Mouse (Mus musculus): ENCODE results near the gene Gpr135.
"Not testable (repeated sequence)": the region's sequence is repeated elsewhere in the genome, so short reads cannot be mapped to it uniquely, and the experiment has no call there.

Gene Gpr135

GRCm38 (mm10) chr12:72053303-72053702 lies 17.6 kb downstream of the Gpr135 start:
- no peak for DNase-seq (ENCODE audit: low read depth in 1 of 2, low spot score in 2 of 2)

- no peak for DNase-seq (ENCODE audit: low read depth in 1 of 2, low spot score in 2 of 2)
These were observed 18.4 kb downstream of the Gpr135 start for GRCm38 (mm10) chr12:72052571-72052970.

GRCm38 (mm10) chr12:72050821-72051220 lies 20.1 kb downstream of the Gpr135 start:
- no peak for DNase-seq (ENCODE audit: low read depth in 1 of 2, low spot score in 2 of 2)

GRCm38 (mm10) chr12:72050156-72050555 lies 20.8 kb downstream of the Gpr135 start:
- not testable (repeated sequence) for DNase-seq (ENCODE audit: low read depth in 1 of 2, low spot score in 2 of 2)

GRCm38 (mm10) chr12:72047513-72047912 lies 23.4 kb downstream of the Gpr135 start:
- DNase-seq (ENCODE audit: low read depth in 1 of 2, low spot score in 2 of 2) = no peak

- no peak for DNase-seq (ENCODE audit: low read depth in 1 of 2, low spot score in 2 of 2)
These were observed 29.7 kb downstream of the Gpr135 start for GRCm38 (mm10) chr12:72041238-72041637.

- DNase-seq (ENCODE audit: low read depth in 1 of 2, low spot score in 2 of 2) = no peak
These were observed 31.4 kb downstream of the Gpr135 start for GRCm38 (mm10) chr12:72039501-72039900.

- no peak for DNase-seq (ENCODE audit: low read depth in 1 of 2, low spot score in 2 of 2)
These were observed 32.1 kb downstream of the Gpr135 start for GRCm38 (mm10) chr12:72038866-72039265.

- no peak for DNase-seq (ENCODE audit: low read depth in 1 of 2, low spot score in 2 of 2)
These were observed 33.9 kb downstream of the Gpr135 start for GRCm38 (mm10) chr12:72037049-72037448.

GRCm38 (mm10) chr12:72036097-72036661 lies 34.7 kb downstream of the Gpr135 start:
- no peak for DNase-seq (ENCODE audit: low read depth in 1 of 2, low spot score in 2 of 2)

GRCm38 (mm10) chr12:72031794-72032193 lies 39.1 kb downstream of the Gpr135 start:
- no peak for DNase-seq (ENCODE audit: low read depth in 1 of 2, low spot score in 2 of 2)

- DNase-seq (ENCODE audit: low read depth in 1 of 2, low spot score in 2 of 2) = no peak
These were observed 39.8 kb downstream of the Gpr135 start for GRCm38 (mm10) chr12:72031171-72031570.

GRCm38 (mm10) chr12:72025275-72025795 lies 45.6 kb downstream of the Gpr135 start:
- no peak for DNase-seq (ENCODE audit: low read depth in 1 of 2, low spot score in 2 of 2)

- DNase-seq (ENCODE audit: low read depth in 1 of 2, low spot score in 2 of 2) = no peak
These were observed 47.4 kb downstream of the Gpr135 start for GRCm38 (mm10) chr12:72023572-72023971.

- no peak for DNase-seq (ENCODE audit: low read depth in 1 of 2, low spot score in 2 of 2)
These were observed 48.1 kb downstream of the Gpr135 start for GRCm38 (mm10) chr12:72022790-72023189.

GRCm38 (mm10) chr12:72021543-72021942 lies 49.4 kb downstream of the Gpr135 start:
- no peak for DNase-seq (ENCODE audit: low read depth in 1 of 2, low spot score in 2 of 2)

- no peak for DNase-seq (ENCODE audit: low read depth in 1 of 2, low spot score in 2 of 2)
These were observed 50.6 kb downstream of the Gpr135 start for GRCm38 (mm10) chr12:72020285-72020684.
